Mouse (Mus musculus) kidney, embryonic 16.5 days (tissue): ENCODE data around the gene 1700001P01Rik. TPM values are rescaled to one million over a fixed set of nuclear protein-coding genes. Genes with fewer than 3 reads are reported as not detected.

Source experiments
- ATAC-seq: fragments of 200-750 bp; cut with Nextera tagmentation; 2 replicates; pipeline ENCODE4 v1.8.0; 2017; ENCODE audit warnings: moderate TSS enrichment; ENCODE audit not compliant: low FRiP score, low TSS enrichment
- H3K27ac ChIP-seq: fragments of 300-500 bp; sonication (generic); 2 replicates; pipeline ENCODE4 v1.5.1; 2014; ENCODE audit warnings: low read length
- H3K27me3 ChIP-seq: fragments of 300-500 bp; sonication (generic); 2 replicates; pipeline ENCODE4 v1.6.1; 2014; ENCODE audit warnings: low read length, control low read depth, mixed read lengths; ENCODE audit not compliant: insufficient read depth
- H3K36me3 ChIP-seq: fragments of 300-500 bp; sonication (generic); 2 replicates; pipeline ENCODE4 v1.6.1; 2014; ENCODE audit warnings: low read length, control low read depth, mixed read lengths; ENCODE audit not compliant: insufficient read depth
- H3K4me1 ChIP-seq: fragments of 300-500 bp; sonication (generic); 2 replicates; pipeline ENCODE4 v1.6.1; 2014; ENCODE audit warnings: low read length, control low read depth, mixed read lengths; ENCODE audit not compliant: insufficient read depth
- H3K4me2 ChIP-seq: fragments of 300-500 bp; sonication (generic); replicated peaks from 2 replicates; pipeline ENCODE4 v1.6.1; 2014; ENCODE audit warnings: low read depth, low read length
- H3K4me3 ChIP-seq: fragments of 300-500 bp; sonication (generic); 2 replicates; pipeline ENCODE4 v1.5.1; 2014; ENCODE audit warnings: mild to moderate bottlenecking, low read length
- H3K9ac ChIP-seq: fragments of 300-500 bp; sonication (generic); replicated peaks from 2 replicates; pipeline ENCODE4 v1.6.1; 2014; ENCODE audit warnings: low read length
- H3K9me3 ChIP-seq: fragments of 300-500 bp; sonication (generic); 2 replicates; pipeline ENCODE4 v1.6.1; 2016; ENCODE audit warnings: low read length, control low read depth
- WGBS: fragments of 180-500 bp; shearing (Covaris S2); extraction: QIAGEN DNeasy Blood & Tissue Kit; methylation state at CpG from one replicate; pipeline ENCODE4 v1.1.7; 2014; 5-methylcytosine and 5-hydroxymethylcytosine counted together
- polyA plus RNA-seq: library from polyadenylated mRNA; unstranded; fragments of >200 nt; fragmentation: Nextera tagmentation; extraction: Ambion mirVana; gene quantifications from 2 replicates; pipeline ENCODE4 v1.2.1, GENCODE M21; 2015

1700001P01Rik gene
- polyA plus RNA-seq, result 0.27 and 0.31 TPM in 2 replicates

- H3K9me3 ChIP-seq, result no peaks in the 10 kb centered on the region
Measured at GRCm38 (mm10) chr11:97775808-97776496, at the start of gene 1700001P01Rik. Gene 1700001P01Rik, minus strand, starts transcription at chr11:97775918.

DNA sequence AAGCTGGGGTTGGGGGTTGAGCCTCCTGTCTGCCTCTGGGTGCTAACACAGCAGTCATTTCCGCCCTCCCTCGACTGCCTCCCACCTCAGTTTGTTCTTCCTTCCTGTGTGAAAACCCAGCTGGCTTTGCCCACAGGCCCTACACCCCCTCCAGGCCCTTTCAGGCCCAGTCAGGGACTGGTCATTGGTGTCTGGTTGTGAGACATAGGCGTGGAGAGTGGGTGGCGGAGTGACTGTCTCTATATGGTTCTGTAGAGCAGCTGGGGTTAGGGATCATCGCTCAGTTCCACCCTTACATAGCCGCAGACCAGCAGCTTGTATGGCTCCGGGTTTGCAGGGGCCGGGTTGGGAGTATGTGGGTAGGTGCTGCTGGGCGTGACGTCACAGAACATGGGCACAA is 49.6 kb upstream of the 1700001P01Rik start:
- peaks cover 27% of the 10 kb centered on the region; the same call in 1 of the 2 replicates for H3K4me1 ChIP-seq
- H3K27me3 ChIP-seq, result no peaks in the 10 kb centered on the region
- no peak overlapping the region for H3K9ac ChIP-seq
- H3K4me3 ChIP-seq, result no peak overlapping the region
- no peak overlapping the region for H3K4me2 ChIP-seq
- no peak overlapping the region; the same call in 1 of the 2 replicates for H3K27ac ChIP-seq
- H3K36me3 ChIP-seq, result peaks cover 33% of the 10 kb centered on the region
- 73% methylated on average over 10 of the region's 10 CpGs for WGBS
- ATAC-seq, result peak; percentile 33; the same call in 1 of the 2 replicates
- H3K9me3 ChIP-seq, result no peaks in the 10 kb centered on the region

More at GRCm38 (mm10) chr11:97775808-97776496, at the start of gene 1700001P01Rik:
- Histone ChIP-seq H3K4me3 (no peak within 1 kb of the TSS), H3K36me3 (peaks cover 54% of the 10 kb centered on the region), H3K9ac (no peak within 1 kb of the TSS), H3K27ac (no peak within 1 kb of the TSS), H3K27me3 (no peaks in the 10 kb centered on the region), H3K4me1 (peaks cover 16% of the 10 kb centered on the region), H3K4me2 (no peak within 1 kb of the TSS)
- 52% methylated on average over 17 of the region's 17 CpGs for WGBS
- ATAC-seq, result no peak

GRCm38 (mm10) chr11:97824895-97825294 is 49.2 kb upstream of the 1700001P01Rik start:
- no peaks in the 10 kb centered on the region for H3K9me3 ChIP-seq
- peaks cover 36% of the 10 kb centered on the region for H3K36me3 ChIP-seq
- peaks cover 29% of the 10 kb centered on the region; the same call in 1 of the 2 replicates for H3K4me1 ChIP-seq
- H3K4me3 ChIP-seq, result no peak overlapping the region
- 63% methylated on average over 6 of the region's 6 CpGs for WGBS
- H3K9ac ChIP-seq, result no peak overlapping the region
- H3K27ac ChIP-seq, result no peak overlapping the region; the same call in 1 of the 2 replicates
- no peak for ATAC-seq
- no peak overlapping the region for H3K4me2 ChIP-seq
- H3K27me3 ChIP-seq, result no peaks in the 10 kb centered on the region

DNA sequence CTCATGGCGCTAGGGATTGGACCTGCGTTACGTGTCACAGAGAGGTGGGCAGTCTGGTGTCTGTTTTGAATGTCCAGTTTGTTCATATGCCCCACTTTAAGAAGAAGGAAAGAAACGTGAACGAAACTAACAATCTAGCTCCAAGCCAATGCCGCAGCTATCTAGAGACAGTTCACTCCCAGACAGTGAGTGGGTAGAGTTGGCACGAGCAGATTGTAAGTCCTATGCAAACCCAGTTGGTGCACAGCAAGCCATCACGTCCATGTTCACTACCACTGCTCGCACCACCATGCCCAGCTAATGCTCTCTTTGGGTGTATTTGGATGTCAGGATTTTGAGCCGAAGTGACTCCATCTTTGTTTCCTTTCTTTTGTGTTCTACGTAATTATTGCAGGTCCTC is 48.5 kb upstream of the 1700001P01Rik start:
- H3K4me1 ChIP-seq, result peaks cover 33% of the 10 kb centered on the region
- no peak for ATAC-seq
- H3K9ac ChIP-seq, result no peak overlapping the region
- WGBS, result 97% methylated on average over 11 of the region's 11 CpGs
- H3K4me3 ChIP-seq, result no peak overlapping the region
- H3K9me3 ChIP-seq, result no peaks in the 10 kb centered on the region
- H3K4me2 ChIP-seq, result no peak overlapping the region
- H3K27ac ChIP-seq, result no peak overlapping the region
- peaks cover 34% of the 10 kb centered on the region for H3K36me3 ChIP-seq
- H3K27me3 ChIP-seq, result no peaks in the 10 kb centered on the region

DNA sequence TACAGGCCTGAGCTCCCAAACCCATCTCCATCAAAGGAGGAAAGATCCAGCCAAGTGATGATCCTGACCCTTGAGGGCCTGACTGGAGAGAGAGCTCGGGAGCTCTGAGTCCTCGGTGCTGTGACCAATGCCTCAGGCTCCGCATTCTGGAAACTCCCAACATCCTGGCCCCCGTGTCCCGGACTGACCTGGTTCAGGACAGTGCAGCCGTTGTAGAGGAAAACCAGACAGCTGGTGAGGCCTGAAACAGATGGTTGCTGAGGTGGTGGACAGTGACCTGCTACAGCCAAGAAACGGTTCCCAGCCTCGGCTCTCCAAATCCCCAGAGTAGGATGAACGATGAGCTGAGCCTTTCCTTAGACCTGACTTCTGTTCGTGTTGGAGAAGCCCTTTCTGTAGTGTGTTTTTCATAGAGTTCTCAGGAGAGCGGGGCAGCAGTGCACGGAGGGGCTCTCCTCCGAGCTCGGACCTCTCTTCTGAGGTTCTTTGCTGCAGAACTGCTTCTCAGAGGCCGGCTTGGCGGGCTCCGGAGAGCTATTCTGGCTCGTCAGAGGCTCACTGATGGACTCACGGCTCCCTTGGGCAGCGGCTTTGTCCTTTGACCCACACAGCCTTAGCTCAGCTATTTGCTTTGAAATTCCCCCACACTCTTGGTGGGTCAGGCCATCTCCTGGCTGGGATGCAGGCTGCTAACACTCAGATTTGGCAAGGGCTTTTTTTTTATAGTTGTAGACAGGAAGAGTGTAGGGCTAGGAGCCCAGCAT is 47.3 kb upstream of the 1700001P01Rik start:
- 58% methylated on average over 20 of the region's 20 CpGs for WGBS
- Histone ChIP-seq H3K27ac (0 out of 2 replicates have a peak overlapping the region, but pooled peaks have one; percentile 1), H3K4me2 (no peak overlapping the region), H3K9ac (no peak overlapping the region), H3K4me1 (peaks cover 45% of the 10 kb centered on the region), H3K36me3 (peaks cover 33% of the 10 kb centered on the region), H3K4me3 (no peak overlapping the region), H3K27me3 (no peaks in the 10 kb centered on the region), H3K9me3 (no peaks in the 10 kb centered on the region)
- ATAC-seq, result 0 out of 2 replicates have a peak, but pooled peaks have one; percentile 39

DNA sequence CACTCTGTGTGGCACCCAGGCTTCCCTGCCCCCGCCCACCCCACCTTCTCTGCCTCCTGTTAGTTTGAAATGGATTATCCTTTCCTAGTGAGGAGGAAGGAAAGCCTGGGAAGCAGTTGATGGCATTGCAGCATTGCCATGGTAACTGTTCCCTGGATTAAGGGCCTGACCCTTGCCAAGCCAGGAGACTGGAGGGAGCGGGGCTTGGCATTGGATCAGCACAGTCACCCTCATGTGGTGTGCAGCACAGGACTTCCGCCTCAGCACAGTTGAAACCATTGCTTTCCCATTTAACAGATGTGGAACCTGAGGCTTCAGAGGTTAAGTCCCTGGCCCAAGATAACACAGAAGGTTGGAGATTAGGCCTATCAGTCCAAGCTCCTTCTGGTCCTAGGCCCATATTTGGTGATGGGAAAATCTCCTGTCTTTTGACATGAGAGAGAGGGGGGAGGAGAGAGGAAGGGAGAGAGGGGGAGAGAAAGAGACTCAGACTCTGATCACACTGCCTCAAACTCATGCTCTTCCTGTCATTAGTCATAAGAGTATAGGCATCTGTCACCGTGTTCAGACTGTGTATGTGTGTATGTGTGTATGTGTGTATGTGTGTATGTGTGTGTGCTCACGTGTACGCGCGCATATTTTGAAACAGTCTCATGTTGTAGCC is 45.8 kb upstream of the 1700001P01Rik start:
- ATAC-seq, result no peak
- Histone ChIP-seq H3K36me3 (peaks cover 37% of the 10 kb centered on the region; the same call in 1 of the 2 replicates), H3K4me3 (no peak overlapping the region), H3K9ac (no peak overlapping the region; the same call in 1 of the 2 replicates), H3K27me3 (no peaks in the 10 kb centered on the region), H3K9me3 (no peaks in the 10 kb centered on the region), H3K27ac (0 out of 2 replicates have a peak overlapping the region, but pooled peaks have one; percentile 4), H3K4me1 (peaks cover 60% of the 10 kb centered on the region), H3K4me2 (no peak overlapping the region)
- 91% methylated on average over 8 of the region's 8 CpGs for WGBS

DNA sequence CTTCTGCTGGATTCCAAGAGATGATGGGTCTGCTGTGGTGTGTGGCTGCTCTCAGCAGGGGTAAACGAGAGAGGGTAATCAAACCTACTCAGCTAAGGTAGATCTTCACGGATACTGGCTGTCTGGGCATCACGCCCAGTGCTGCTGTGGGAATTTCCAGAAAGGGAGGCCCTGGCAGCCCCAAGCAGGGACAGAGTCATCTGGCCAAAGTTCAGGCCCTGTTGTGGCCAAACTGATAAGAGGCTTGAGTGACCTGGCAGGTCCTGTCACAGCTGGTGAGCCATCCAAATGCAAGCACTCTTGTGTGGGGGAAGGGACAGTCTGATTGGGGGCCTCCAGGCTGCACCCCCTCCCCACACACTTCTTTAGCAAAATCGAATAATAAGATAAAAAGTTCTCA is 45.1 kb upstream of the 1700001P01Rik start:
- H3K4me2 ChIP-seq, result no peak overlapping the region
- H3K4me1 ChIP-seq, result peaks cover 59% of the 10 kb centered on the region
- 69% methylated on average over 4 of the region's 4 CpGs for WGBS
- no peaks in the 10 kb centered on the region for H3K9me3 ChIP-seq
- 0 out of 2 replicates have a peak overlapping the region, but pooled peaks have one; percentile 4 for H3K27ac ChIP-seq
- no peaks in the 10 kb centered on the region for H3K27me3 ChIP-seq
- H3K4me3 ChIP-seq, result no peak overlapping the region
- ATAC-seq, result no peak
- H3K36me3 ChIP-seq, result peaks cover 39% of the 10 kb centered on the region
- H3K9ac ChIP-seq, result no peak overlapping the region

GRCm38 (mm10) chr11:97819923-97820322 is 44.2 kb upstream of the 1700001P01Rik start:
- H3K27me3 ChIP-seq, result no peaks in the 10 kb centered on the region
- no peaks in the 10 kb centered on the region for H3K9me3 ChIP-seq
- peaks cover 39% of the 10 kb centered on the region for H3K36me3 ChIP-seq
- peaks cover 62% of the 10 kb centered on the region for H3K4me1 ChIP-seq
- no peak overlapping the region for H3K4me2 ChIP-seq
- no peak overlapping the region for H3K4me3 ChIP-seq
- H3K27ac ChIP-seq, result no peak overlapping the region
- WGBS, result 67% methylated on average over 5 of the region's 5 CpGs
- no peak overlapping the region for H3K9ac ChIP-seq
- ATAC-seq, result no peak

GRCm38 (mm10) chr11:97819102-97819501 is 43.4 kb upstream of the 1700001P01Rik start:
- H3K4me2 ChIP-seq, result no peak overlapping the region
- ATAC-seq, result no peak
- 64% methylated on average over 4 of the region's 4 CpGs for WGBS
- H3K9me3 ChIP-seq, result no peaks in the 10 kb centered on the region
- peaks cover 34% of the 10 kb centered on the region for H3K36me3 ChIP-seq
- H3K27ac ChIP-seq, result peak overlapping the region; percentile 46; the same call in 1 of the 2 replicates
- H3K9ac ChIP-seq, result no peak overlapping the region
- no peak overlapping the region for H3K4me3 ChIP-seq
- no peaks in the 10 kb centered on the region for H3K27me3 ChIP-seq
- peaks cover 65% of the 10 kb centered on the region for H3K4me1 ChIP-seq
